Mouse (Mus musculus) neural tube, embryonic 15.5 days (tissue): ENCODE measurements around the gene Fgfr2. TPM values are rescaled to one million over a fixed set of nuclear protein-coding genes. Genes with fewer than 3 reads are reported as not detected.

ENCODE experiments used
- ATAC-seq: fragments of 200-750 bp; cut with Nextera tagmentation; 2 replicates; pipeline ENCODE4 v1.8.0; 2017; ENCODE audit warnings: mild to moderate bottlenecking, moderate TSS enrichment, moderate library complexity; ENCODE audit not compliant: low FRiP score
- H3K27ac ChIP-seq: fragments of 300-500 bp; sonication (generic); replicated peaks from 2 replicates; pipeline ENCODE4 v1.5.1; 2015; ENCODE audit warnings: mild to moderate bottlenecking, inconsistent platforms
- H3K27me3 ChIP-seq: fragments of 300-500 bp; sonication (generic); replicated peaks from 2 replicates; pipeline ENCODE4 v1.6.1; 2015; ENCODE audit warnings: inconsistent platforms
- H3K36me3 ChIP-seq: fragments of 300-500 bp; sonication (generic); 2 replicates; pipeline ENCODE4 v1.6.1; 2015; ENCODE audit warnings: inconsistent platforms
- H3K4me1 ChIP-seq: fragments of 300-500 bp; sonication (generic); 2 replicates; pipeline ENCODE4 v1.6.1; 2015; ENCODE audit warnings: inconsistent platforms
- H3K4me2 ChIP-seq: fragments of 300-500 bp; sonication (generic); 2 replicates; pipeline ENCODE4 v1.6.1; 2015; ENCODE audit warnings: inconsistent platforms, mild to moderate bottlenecking, moderate library complexity
- H3K4me3 ChIP-seq: fragments of 300-500 bp; sonication (generic); replicated peaks from 2 replicates; pipeline ENCODE4 v1.5.1; 2015; ENCODE audit warnings: mild to moderate bottlenecking, inconsistent platforms
- H3K9ac ChIP-seq: fragments of 300-500 bp; sonication (generic); replicated peaks from 2 replicates; pipeline ENCODE4 v1.6.1; 2015; ENCODE audit warnings: mild to moderate bottlenecking, inconsistent platforms
- H3K9me3 ChIP-seq: fragments of 300-500 bp; sonication (generic); replicated peaks from 2 replicates; pipeline ENCODE4 v1.6.1; 2016; ENCODE audit warnings: inconsistent platforms
- WGBS: fragments of 180-500 bp; shearing (Covaris S2); methylation state at CpG from one replicate; pipeline ENCODE4 v1.1.7; 2015; ENCODE audit warnings: mixed read lengths; 5-methylcytosine and 5-hydroxymethylcytosine counted together
- polyA plus RNA-seq: library from polyadenylated mRNA; unstranded; fragments of >200 nt; fragmentation: Nextera tagmentation; extraction: Ambion mirVana; gene quantifications from 2 replicates; pipeline ENCODE4 v1.2.1, GENCODE M21; 2015

Fgfr2 gene
- polyA plus RNA-seq, 1 experiment from 2014 or later: 21.2 TPM

- H3K36me3 ChIP-seq: no peaks in the 10 kb centered on the region
- H3K9ac ChIP-seq: 0 out of 2 replicates have a peak overlapping the region, but pooled peaks have one; percentile 8
- H3K4me2 ChIP-seq: peak overlapping the region; percentile 97
- no peaks in the 10 kb centered on the region for H3K27me3 ChIP-seq
- peaks cover 83% of the 10 kb centered on the region for H3K4me1 ChIP-seq
- WGBS: 58% methylated on average over 20 of the region's 20 CpGs
- H3K4me3 ChIP-seq: peak overlapping the region; percentile 70
- ATAC-seq: no peak
- H3K27ac ChIP-seq: peak overlapping the region; percentile 20; the same call in 1 of the 2 replicates
- no peaks in the 10 kb centered on the region for H3K9me3 ChIP-seq
Measured at GRCm38 (mm10) chr7:130260905-130261683, 2862.1 kb downstream of the Fgfr2 start.

GRCm38 (mm10) chr7:130260060-130260459, 2863.1 kb downstream of the Fgfr2 start:
- peaks cover 74% of the 10 kb centered on the region for H3K4me1 ChIP-seq

GRCm38 (mm10) chr7:130258704-130259295, 2864.3 kb downstream of the Fgfr2 start:
- H3K27me3 ChIP-seq: no peaks in the 10 kb centered on the region
- no peaks in the 10 kb centered on the region for H3K36me3 ChIP-seq
- H3K4me1 ChIP-seq: peaks cover 62% of the 10 kb centered on the region
- no peak overlapping the region for H3K9ac ChIP-seq
- no peaks in the 10 kb centered on the region for H3K9me3 ChIP-seq
- peak overlapping the region; percentile 97 for H3K4me2 ChIP-seq
- ATAC-seq: no peak
- no peak overlapping the region for H3K27ac ChIP-seq
- 24% methylated on average over 9 of the region's 9 CpGs for WGBS
- H3K4me3 ChIP-seq: no peak overlapping the region; the same call in 1 of the 2 replicates

More at GRCm38 (mm10) chr7:130260060-130260459, 2863.1 kb downstream of the Fgfr2 start:
- no peaks in the 10 kb centered on the region for H3K27me3 ChIP-seq
- peak overlapping the region; percentile 97 for H3K4me2 ChIP-seq
- H3K27ac ChIP-seq: no peak overlapping the region
- no peaks in the 10 kb centered on the region for H3K9me3 ChIP-seq
- 10% methylated on average over 5 of the region's 5 CpGs for WGBS
- H3K36me3 ChIP-seq: no peaks in the 10 kb centered on the region
- no peak overlapping the region for H3K9ac ChIP-seq
- H3K4me3 ChIP-seq: 0 out of 2 replicates have a peak overlapping the region, but pooled peaks have one; percentile 10
- no peak for ATAC-seq

- H3K27me3 ChIP-seq: no peaks in the 10 kb centered on the region
- peak overlapping the region; percentile 97 for H3K4me2 ChIP-seq
- ATAC-seq: no peak
- no peaks in the 10 kb centered on the region for H3K9me3 ChIP-seq
- WGBS: 16% methylated on average over 8 of the region's 8 CpGs
- no peak overlapping the region for H3K4me3 ChIP-seq
- H3K4me1 ChIP-seq: peaks cover 57% of the 10 kb centered on the region
- no peak overlapping the region for H3K9ac ChIP-seq
- H3K36me3 ChIP-seq: no peaks in the 10 kb centered on the region
- no peak overlapping the region for H3K27ac ChIP-seq
Measured at GRCm38 (mm10) chr7:130257991-130258703, 2865.0 kb downstream of the Fgfr2 start.

- WGBS: 45% methylated on average over 4 of the region's 4 CpGs
- no peak for ATAC-seq
Measured at GRCm38 (mm10) chr7:130253264-130253663, 2869.9 kb downstream of the Fgfr2 start.

GRCm38 (mm10) chr7:130251936-130252523, 2871.1 kb downstream of the Fgfr2 start:
- Histone ChIP-seq H3K36me3 (no peaks in the 10 kb centered on the region), H3K27ac (no peak overlapping the region), H3K4me1 (peaks cover 38% of the 10 kb centered on the region), H3K9ac (no peak overlapping the region), H3K4me3 (no peak overlapping the region), H3K4me2 (no peak overlapping the region), H3K27me3 (no peaks in the 10 kb centered on the region), H3K9me3 (no peaks in the 10 kb centered on the region)
- 42% methylated on average over 3 of the region's 3 CpGs for WGBS
- no peak for ATAC-seq

More at GRCm38 (mm10) chr7:130253264-130253663, 2869.9 kb downstream of the Fgfr2 start:
- Histone ChIP-seq H3K27me3 (no peaks in the 10 kb centered on the region), H3K9ac (no peak overlapping the region), H3K36me3 (no peaks in the 10 kb centered on the region), H3K9me3 (no peaks in the 10 kb centered on the region), H3K4me1 (peaks cover 36% of the 10 kb centered on the region), H3K4me2 (no peak overlapping the region), H3K4me3 (no peak overlapping the region), H3K27ac (no peak overlapping the region)

GRCm38 (mm10) chr7:130250994-130251393, 2872.2 kb downstream of the Fgfr2 start:
- no peak overlapping the region for H3K4me3 ChIP-seq
- H3K4me2 ChIP-seq: no peak overlapping the region
- no peak overlapping the region for H3K9ac ChIP-seq
- H3K36me3 ChIP-seq: no peaks in the 10 kb centered on the region
- no peaks in the 10 kb centered on the region for H3K9me3 ChIP-seq
- peaks cover 38% of the 10 kb centered on the region for H3K4me1 ChIP-seq
- no peaks in the 10 kb centered on the region for H3K27me3 ChIP-seq
- ATAC-seq: no peak
- 35% methylated on average over 4 of the region's 4 CpGs for WGBS
- H3K27ac ChIP-seq: no peak overlapping the region

GRCm38 (mm10) chr7:130248403-130248802, 2874.7 kb downstream of the Fgfr2 start:
- no peak for ATAC-seq
- Histone ChIP-seq H3K9me3 (no peaks in the 10 kb centered on the region), H3K27ac (no peak overlapping the region), H3K27me3 (no peaks in the 10 kb centered on the region), H3K4me1 (peaks cover 51% of the 10 kb centered on the region), H3K4me3 (no peak overlapping the region), H3K9ac (no peak overlapping the region), H3K4me2 (no peak overlapping the region), H3K36me3 (no peaks in the 10 kb centered on the region)
- WGBS: 72% methylated on average over 7 of the region's 7 CpGs

GRCm38 (mm10) chr7:130247831-130248230, 2875.3 kb downstream of the Fgfr2 start:
- Histone ChIP-seq H3K36me3 (no peaks in the 10 kb centered on the region), H3K27ac (no peak overlapping the region), H3K4me2 (no peak overlapping the region), H3K4me3 (no peak overlapping the region), H3K9ac (no peak overlapping the region), H3K9me3 (no peaks in the 10 kb centered on the region), H3K27me3 (no peaks in the 10 kb centered on the region), H3K4me1 (peaks cover 50% of the 10 kb centered on the region)
- 65% methylated on average over 10 of the region's 10 CpGs for WGBS
- no peak for ATAC-seq

- Histone ChIP-seq H3K27ac (no peak overlapping the region), H3K27me3 (no peaks in the 10 kb centered on the region), H3K36me3 (no peaks in the 10 kb centered on the region), H3K9me3 (no peaks in the 10 kb centered on the region), H3K4me2 (no peak overlapping the region), H3K4me1 (peaks cover 42% of the 10 kb centered on the region), H3K9ac (no peak overlapping the region), H3K4me3 (no peak overlapping the region)
- WGBS: 69% methylated on average over 7 of the region's 7 CpGs
- no peak for ATAC-seq
Measured at GRCm38 (mm10) chr7:130246483-130246882, 2876.7 kb downstream of the Fgfr2 start.

- Histone ChIP-seq H3K4me3 (no peak overlapping the region), H3K4me1 (peaks cover 35% of the 10 kb centered on the region), H3K9ac (no peak overlapping the region), H3K9me3 (no peaks in the 10 kb centered on the region), H3K4me2 (no peak overlapping the region), H3K36me3 (no peaks in the 10 kb centered on the region), H3K27ac (no peak overlapping the region), H3K27me3 (no peaks in the 10 kb centered on the region)
- 57% methylated on average over 7 of the region's 7 CpGs for WGBS
- ATAC-seq: no peak
Measured at GRCm38 (mm10) chr7:130244545-130244944, 2878.6 kb downstream of the Fgfr2 start.
